Mouse (Mus musculus): ENCODE measurements around the gene Ier5. TPM values are rescaled to one million over a fixed set of nuclear protein-coding genes. Genes with fewer than 3 reads are reported as not detected.

Gene Ier5
- total and polyA plus RNA-seq, 3 experiments: 47.7 to 59.3 (median 58.8) TPM

- Histone ChIP-seq H3K9ac (ENCODE audit: insufficient read depth, low read depth) (no peak overlapping the region), H3K4me2 (ENCODE audit: insufficient read depth, low read depth, poor library complexity, severe bottlenecking) (no peak overlapping the region), H3K79me2 (replicated peaks; ENCODE audit: control insufficient read depth, extremely low read depth, insufficient read depth, poor library complexity, severe bottlenecking) (no peaks in the 10 kb centered on the region), H3K4me1 (ENCODE audit: control insufficient read depth in 1 of 2, insufficient read depth in 2 of 2) (peaks cover 21 to 71% of the 10 kb centered on the region in 2 experiments), H3K4me3 (replicated peaks in 1 of 3; ENCODE audit: low read depth in 2 of 3, low read length in 2 of 3, poor library complexity in 1 of 3) (no peak overlapping the region), H3K27me3 (replicated peaks) (no peaks in the 10 kb centered on the region), H3K27ac (ENCODE audit: insufficient read depth, low read depth) (no peak overlapping the region), H3K36me3 (replicated peaks in 1 of 2; ENCODE audit: control insufficient read depth in 1 of 2, insufficient read depth in 1 of 2, low read length in 1 of 2) (peaks cover 0 to 3% of the 10 kb centered on the region in 2 experiments), H3K9me3 (replicated peaks; ENCODE audit: low read length) (no peaks in the 10 kb centered on the region)
- in situ Hi-C loops (cut with MboI; ENCODE audit: low pct_ligation_motif_present, low pct_unique_long_range_greater_than_20kb, low sequenced_read_pairs) (no loop called here), dilution Hi-C loops (cut with MboI; ENCODE audit: extremely low pct_ligation_motif_present, extremely low pct_unique_long_range_greater_than_20kb, low sequenced_read_pairs) (no loop called here)
- TF ChIP-seq MXI1 (IDR thresholded peaks at IDR 0.05; ENCODE audit: low read depth, low read length) (no peak), MAX (IDR thresholded peaks at IDR 0.05; ENCODE audit: low read length) (no peak), USF2 (conservative IDR thresholded peaks at IDR 0.05; ENCODE audit: low read depth, low read length) (no peak), NELFE (IDR thresholded peaks at IDR 0.05; ENCODE audit: low read depth, low read length) (no peak), TCF12 (IDR thresholded peaks at IDR 0.05; ENCODE audit: low read depth, low read length) (0 out of 2 replicates have a peak, but pooled peaks have one; percentile 6)
- DNase-seq (ENCODE audit: extremely low read depth): no peak
These were observed 8.7 kb downstream of the Ier5 start for GRCm38 (mm10) chr1:155090736-155091135.

GRCm38 (mm10) chr1:155090327-155090726, 9.1 kb downstream of the Ier5 start:
- Histone ChIP-seq H3K36me3 (replicated peaks in 1 of 2; ENCODE audit: control insufficient read depth in 1 of 2, insufficient read depth in 1 of 2, low read length in 1 of 2) (no peaks in the 10 kb centered on the region), H3K4me3 (replicated peaks in 1 of 3; ENCODE audit: low read depth in 2 of 3, low read length in 2 of 3, poor library complexity in 1 of 3) (no peak overlapping the region), H3K79me2 (replicated peaks; ENCODE audit: control insufficient read depth, extremely low read depth, insufficient read depth, poor library complexity, severe bottlenecking) (no peaks in the 10 kb centered on the region), H3K9ac (ENCODE audit: insufficient read depth, low read depth) (no peak overlapping the region), H3K4me2 (ENCODE audit: insufficient read depth, low read depth, poor library complexity, severe bottlenecking) (no peak overlapping the region), H3K27me3 (replicated peaks) (no peaks in the 10 kb centered on the region), H3K9me3 (replicated peaks; ENCODE audit: low read length) (no peaks in the 10 kb centered on the region), H3K4me1 (ENCODE audit: control insufficient read depth in 1 of 2, insufficient read depth in 2 of 2) (peaks cover 21 to 67% of the 10 kb centered on the region in 2 experiments), H3K27ac (ENCODE audit: insufficient read depth, low read depth) (no peak overlapping the region)
- in situ Hi-C loops (cut with MboI; ENCODE audit: low pct_ligation_motif_present, low pct_unique_long_range_greater_than_20kb, low sequenced_read_pairs) (no loop called here), dilution Hi-C loops (cut with MboI; ENCODE audit: extremely low pct_ligation_motif_present, extremely low pct_unique_long_range_greater_than_20kb, low sequenced_read_pairs) (no loop called here)
- TF ChIP-seq EP300 (IDR thresholded peaks at IDR 0.05; ENCODE audit: low read length): peak; percentile 13; the same call in 1 of the 2 replicates
- no peak for TF ChIP-seq SIN3A (IDR thresholded peaks at IDR 0.05; ENCODE audit: low read length)
- peak; percentile 34; the same call in 1 of the 2 replicates for TF ChIP-seq TCF12 (IDR thresholded peaks at IDR 0.05; ENCODE audit: low read depth, low read length)
- 0 out of 2 replicates have a peak, but pooled peaks have one; percentile 20 for TF ChIP-seq IRF4 (IDR thresholded peaks at IDR 0.05; ENCODE audit: low read depth, low read length)
- no peak for TF ChIP-seq USF2 (conservative IDR thresholded peaks at IDR 0.05; ENCODE audit: low read depth, low read length)
- TF ChIP-seq ETS1 (conservative IDR thresholded peaks at IDR 0.05; ENCODE audit: low read depth, low read length): 0 out of 2 replicates have a peak, but pooled peaks have one; percentile 8
- no peak for TF ChIP-seq MYC (IDR thresholded peaks at IDR 0.05; ENCODE audit: low read depth, low read length)
- peak; percentile 37; the same call in 1 of the 2 replicates for TF ChIP-seq MAFK (IDR thresholded peaks at IDR 0.05; ENCODE audit: insufficient replicate concordance, low read length)
- TF ChIP-seq UBTF (IDR thresholded peaks at IDR 0.05; ENCODE audit: low read depth, low read length): no peak
- peak; percentile 53 for TF ChIP-seq BHLHE40 (IDR thresholded peaks at IDR 0.05; ENCODE audit: low read depth, low read length)
- DNase-seq (ENCODE audit: extremely low read depth): no peak
